Mouse (Mus musculus): ENCODE data around the gene Metrnl.

DNA sequence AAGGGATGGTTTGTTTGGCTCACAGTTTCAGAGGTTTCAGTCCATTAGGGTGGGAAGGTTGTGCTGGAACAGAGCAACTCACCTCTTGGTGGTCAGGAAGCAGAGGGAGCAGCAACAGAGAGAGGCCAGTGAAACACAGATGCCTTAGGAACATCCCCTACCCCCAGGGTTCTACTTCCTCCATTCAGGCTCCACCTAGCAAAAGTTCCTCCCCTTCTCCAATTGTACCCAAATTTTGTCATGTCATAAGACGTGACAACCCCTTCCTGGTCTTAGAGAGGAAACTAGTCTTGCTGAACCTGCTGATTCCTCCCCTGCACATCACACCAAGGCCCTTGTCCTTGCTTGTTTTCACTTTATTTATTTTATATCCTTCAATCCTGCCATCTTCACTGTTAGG is 32.8 kb downstream of the Metrnl start:
- TF ChIP-seq CTCF (IDR thresholded peaks at IDR 0.05; ENCODE audit: control insufficient read depth, insufficient read depth, insufficient replicate concordance, low read depth, low read length) (no peak), POLR2A (IDR thresholded peaks at IDR 0.05; ENCODE audit: control insufficient read depth, low read depth, low read length) (no peak)
